Mouse (Mus musculus): ENCODE measurements around the gene Spry1. TPM values are rescaled to one million over a fixed set of nuclear protein-coding genes. Genes with fewer than 3 reads are reported as not detected.
A peak's percentile ranks its signal among the peaks of the same experiment; 100 is the strongest.

The Spry1 gene
- total and polyA plus RNA-seq, 3 experiments: 20.7 to 34.6 (median 28.8) TPM

DNA sequence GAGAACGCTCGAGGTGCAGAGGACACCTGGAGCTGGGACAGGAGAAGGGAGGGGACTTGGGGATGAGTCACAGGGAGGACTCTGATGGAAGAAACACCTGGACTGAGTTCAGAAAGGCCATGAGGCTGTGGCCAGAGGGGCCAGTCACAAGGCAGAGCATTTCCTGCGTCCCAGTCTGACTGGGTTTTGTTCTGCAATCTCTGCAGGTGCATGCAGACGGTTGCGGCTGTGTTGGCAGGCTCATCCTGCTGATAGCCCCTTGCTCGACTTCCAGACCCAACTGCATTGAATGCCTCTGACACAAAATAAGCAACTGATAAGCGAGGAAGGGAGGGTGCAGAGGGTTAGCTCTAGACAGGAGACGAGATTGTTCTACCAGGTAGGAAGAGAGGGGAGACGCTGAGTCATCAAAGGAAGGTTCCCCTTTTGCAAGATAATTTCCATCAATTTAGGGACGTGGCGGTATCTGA lies 35.3 kb downstream of the Spry1 start:
- 62% methylated on average over 11 of the region's 11 CpGs for WGBS
- Histone ChIP-seq H3K4me3 (no peak overlapping the region), H3K27me3 (ENCODE audit: control insufficient read depth, insufficient read depth, low read length) (no peaks in the 10 kb centered on the region), H3K27ac (no peak overlapping the region), H3K4me1 (ENCODE audit: control insufficient read depth, insufficient read depth, low read length) (peaks cover 3% of the 10 kb centered on the region), H3K36me3 (ENCODE audit: control insufficient read depth, insufficient read depth, low read length) (no peaks in the 10 kb centered on the region), H3K79me2 (replicated peaks; ENCODE audit: control insufficient read depth, insufficient read depth, low read length) (no peaks in the 10 kb centered on the region), H3K9ac (ENCODE audit: low read depth, low read length) (no peak overlapping the region)
- intact Hi-C loops (cut with DNase I): no loop called here
- TF ChIP-seq EP300 (IDR thresholded peaks at IDR 0.05; ENCODE audit: insufficient read depth, low read depth, low read length) (no peak), POLR2A (IDR thresholded peaks at IDR 0.05; ENCODE audit: insufficient read depth, low read depth, low read length) (no peak), CTCF (IDR thresholded peaks at IDR 0.05) (no peak)
- no peak for DNase-seq

DNA sequence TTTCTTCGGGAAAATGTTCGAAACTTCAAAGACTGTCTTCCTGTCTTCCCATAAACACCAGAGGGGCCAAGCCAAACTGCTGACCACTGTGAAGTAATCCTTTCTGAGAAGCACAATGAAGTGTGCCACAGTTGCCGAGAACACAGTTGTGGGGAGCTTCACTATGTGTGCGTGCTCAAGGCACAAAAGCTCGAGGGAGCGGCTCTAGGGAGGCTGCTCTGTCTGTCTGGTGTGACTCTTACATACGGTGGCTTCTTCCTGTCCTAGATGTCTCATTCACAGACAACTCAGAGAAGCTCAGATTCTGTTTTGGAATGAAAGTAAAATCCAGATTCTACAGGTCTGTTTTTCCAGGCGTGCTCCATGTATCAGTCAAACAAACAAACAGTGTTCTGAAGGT lies 36.5 kb downstream of the Spry1 start:
- Histone ChIP-seq H3K27ac (no peak overlapping the region), H3K79me2 (replicated peaks; ENCODE audit: control insufficient read depth, insufficient read depth, low read length) (no peaks in the 10 kb centered on the region), H3K4me1 (ENCODE audit: control insufficient read depth, insufficient read depth, low read length) (peaks cover 3% of the 10 kb centered on the region), H3K4me3 (no peak overlapping the region), H3K36me3 (ENCODE audit: control insufficient read depth, insufficient read depth, low read length) (no peaks in the 10 kb centered on the region), H3K27me3 (ENCODE audit: control insufficient read depth, insufficient read depth, low read length) (no peaks in the 10 kb centered on the region), H3K9ac (ENCODE audit: low read depth, low read length) (no peak overlapping the region)
- TF ChIP-seq CTCF (IDR thresholded peaks at IDR 0.05) (no peak), POLR2A (IDR thresholded peaks at IDR 0.05; ENCODE audit: insufficient read depth, low read depth, low read length) (no peak), EP300 (IDR thresholded peaks at IDR 0.05; ENCODE audit: insufficient read depth, low read depth, low read length) (no peak)
- DNase-seq: no peak
- intact Hi-C loops (cut with DNase I): no loop called here
- WGBS: 64% methylated on average over 8 of the region's 8 CpGs

DNA sequence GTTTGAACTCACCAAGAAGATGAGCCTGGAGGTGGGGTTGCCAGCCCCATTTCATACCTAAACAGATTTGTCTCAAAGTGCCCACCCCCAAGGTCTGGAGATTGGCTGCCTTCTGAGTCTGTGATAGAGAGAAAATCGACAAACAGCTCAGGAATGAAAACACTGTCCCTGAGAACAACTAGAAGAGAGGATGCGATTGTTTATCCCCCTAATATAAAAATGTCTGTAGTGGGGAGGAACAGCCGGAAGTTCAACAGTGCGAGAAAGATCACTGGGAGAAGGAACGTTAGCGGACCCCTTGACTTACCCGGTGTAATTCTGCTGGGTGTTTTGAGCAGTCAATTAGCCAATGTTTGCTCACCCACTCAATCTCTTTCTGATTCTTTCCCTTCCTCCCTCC lies 46.5 kb downstream of the Spry1 start:
- intact Hi-C loops (cut with DNase I): no loop called here
- Histone ChIP-seq H3K27ac (no peak overlapping the region), H3K4me3 (no peak overlapping the region), H3K27me3 (ENCODE audit: control insufficient read depth, insufficient read depth, low read length) (no peaks in the 10 kb centered on the region), H3K9ac (ENCODE audit: low read depth, low read length) (no peak overlapping the region), H3K36me3 (ENCODE audit: control insufficient read depth, insufficient read depth, low read length) (no peaks in the 10 kb centered on the region), H3K79me2 (replicated peaks; ENCODE audit: control insufficient read depth, insufficient read depth, low read length) (no peaks in the 10 kb centered on the region), H3K4me1 (ENCODE audit: control insufficient read depth, insufficient read depth, low read length) (peaks cover 5% of the 10 kb centered on the region)
- 69% methylated on average over 7 of the region's 7 CpGs for WGBS
- no peak for DNase-seq
- TF ChIP-seq POLR2A (IDR thresholded peaks at IDR 0.05; ENCODE audit: insufficient read depth, low read depth, low read length) (no peak), CTCF (IDR thresholded peaks at IDR 0.05) (no peak)

DNA sequence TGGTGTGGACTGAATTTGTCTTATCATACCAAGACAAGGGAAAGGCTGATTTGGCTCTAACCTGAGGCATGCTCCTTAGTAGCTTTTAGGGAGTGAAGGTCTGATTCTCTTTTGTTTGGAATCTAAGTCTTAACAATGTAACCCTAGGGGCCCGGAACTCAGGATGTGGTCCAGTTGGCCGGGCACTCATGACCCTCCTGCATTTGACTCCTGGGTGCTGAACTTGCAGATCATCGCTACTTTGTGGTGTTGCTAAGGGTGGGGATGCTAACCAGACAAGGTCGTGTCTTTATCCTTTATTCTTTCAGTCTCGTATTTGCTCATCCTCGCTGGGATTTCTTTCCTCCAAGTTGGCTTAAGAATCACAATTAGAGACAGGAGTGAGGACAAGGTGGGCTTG lies 47.0 kb downstream of the Spry1 start:
- DNase-seq: no peak
- H3K27ac ChIP-seq: peak overlapping the region; percentile 57
- no peaks in the 10 kb centered on the region for H3K79me2 ChIP-seq (replicated peaks; ENCODE audit: control insufficient read depth, insufficient read depth, low read length)
- peak overlapping the region; percentile 40 for H3K4me3 ChIP-seq
- H3K36me3 ChIP-seq (ENCODE audit: control insufficient read depth, insufficient read depth, low read length): no peaks in the 10 kb centered on the region
- TF ChIP-seq CTCF (IDR thresholded peaks at IDR 0.05) (no peak), POLR2A (IDR thresholded peaks at IDR 0.05; ENCODE audit: insufficient read depth, low read depth, low read length) (no peak), EP300 (IDR thresholded peaks at IDR 0.05; ENCODE audit: insufficient read depth, low read depth, low read length) (no peak)
- H3K27me3 ChIP-seq (ENCODE audit: control insufficient read depth, insufficient read depth, low read length): no peaks in the 10 kb centered on the region
- 26% methylated on average over 6 of the region's 6 CpGs for WGBS
- H3K9ac ChIP-seq (ENCODE audit: low read depth, low read length): peak overlapping the region; percentile 58
- intact Hi-C loops (cut with DNase I): no loop called here
- peaks cover 5% of the 10 kb centered on the region for H3K4me1 ChIP-seq (ENCODE audit: control insufficient read depth, insufficient read depth, low read length)

DNA sequence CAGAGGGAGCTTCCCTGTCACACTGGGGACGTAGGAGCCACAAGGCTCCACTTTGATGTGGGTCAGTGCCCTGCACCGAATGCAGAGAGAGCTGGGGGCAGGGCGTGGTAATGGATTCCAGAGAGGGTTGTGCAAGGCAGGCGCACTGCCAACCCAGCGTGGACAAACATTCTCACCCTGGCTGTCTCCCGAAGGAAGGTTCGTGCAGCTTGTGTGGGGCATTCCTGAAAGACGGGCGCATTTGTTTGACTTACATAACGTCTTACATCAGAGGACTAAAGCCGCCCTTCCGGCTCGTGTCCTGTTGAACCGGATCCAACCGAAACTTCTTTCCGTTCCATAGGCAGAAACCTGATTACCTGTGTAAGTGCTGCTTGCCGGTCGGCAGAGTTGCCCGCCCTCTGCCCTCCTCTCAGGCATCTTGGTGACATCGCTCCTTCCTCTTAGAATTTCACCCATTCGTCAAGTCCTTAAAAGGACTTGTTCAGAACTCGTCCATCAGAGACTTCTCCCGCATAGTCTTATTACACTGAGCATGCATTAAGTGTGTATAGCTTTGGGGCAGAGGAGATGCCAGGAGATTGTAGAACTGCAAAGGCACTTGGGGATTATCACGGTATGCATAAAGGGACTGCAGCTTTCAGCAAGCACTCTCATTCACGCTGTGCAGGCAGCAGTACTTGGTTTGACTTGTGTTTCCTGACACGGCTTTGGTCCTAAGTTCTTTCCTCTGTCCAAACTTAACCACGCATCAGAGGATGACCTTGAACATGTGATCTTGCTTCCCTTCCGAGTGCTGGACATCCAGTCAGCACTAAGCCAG lies 47.6 kb downstream of the Spry1 start:
- peak overlapping the region; percentile 57 for H3K27ac ChIP-seq
- peak; percentile 73 to 78 for DNase-seq
- intact Hi-C loops (cut with DNase I): no loop called here
- WGBS: 23% methylated on average over 28 of the region's 28 CpGs
- no peaks in the 10 kb centered on the region for H3K36me3 ChIP-seq (ENCODE audit: control insufficient read depth, insufficient read depth, low read length)
- peak overlapping the region; percentile 40 for H3K4me3 ChIP-seq
- TF ChIP-seq EP300 (IDR thresholded peaks at IDR 0.05; ENCODE audit: insufficient read depth, low read depth, low read length) (peak; percentile 61), CTCF (IDR thresholded peaks at IDR 0.05) (no peak), POLR2A (IDR thresholded peaks at IDR 0.05; ENCODE audit: insufficient read depth, low read depth, low read length) (0 out of 2 replicates have a peak, but pooled peaks have one; percentile 29)
- H3K4me1 ChIP-seq (ENCODE audit: control insufficient read depth, insufficient read depth, low read length): peaks cover 5% of the 10 kb centered on the region
- H3K9ac ChIP-seq (ENCODE audit: low read depth, low read length): peak overlapping the region; percentile 58
- H3K79me2 ChIP-seq (replicated peaks; ENCODE audit: control insufficient read depth, insufficient read depth, low read length): no peaks in the 10 kb centered on the region
- no peaks in the 10 kb centered on the region for H3K27me3 ChIP-seq (ENCODE audit: control insufficient read depth, insufficient read depth, low read length)

DNA sequence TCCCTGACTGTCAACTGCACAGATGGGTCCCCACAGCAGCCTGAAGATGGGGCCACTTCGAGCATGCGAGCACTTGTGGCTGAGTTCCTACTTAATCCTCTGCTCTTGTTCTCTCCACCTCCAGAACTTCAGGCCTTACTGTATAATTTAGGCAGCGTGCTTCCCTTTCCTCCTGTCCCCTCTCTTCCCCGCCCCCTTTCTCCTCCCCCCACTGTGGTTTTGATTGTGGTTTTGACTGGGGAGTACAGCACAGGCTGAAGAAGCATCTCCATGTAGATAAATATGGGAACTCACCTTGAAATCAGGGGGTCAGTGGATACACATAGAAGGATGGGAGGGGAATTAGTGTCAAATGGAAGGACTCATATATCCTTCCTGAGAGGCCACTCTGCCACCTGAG lies 53.2 kb downstream of the Spry1 start:
- intact Hi-C loops (cut with DNase I): no loop called here
- Histone ChIP-seq H3K27me3 (ENCODE audit: control insufficient read depth, insufficient read depth, low read length) (no peaks in the 10 kb centered on the region), H3K27ac (no peak overlapping the region), H3K36me3 (ENCODE audit: control insufficient read depth, insufficient read depth, low read length) (no peaks in the 10 kb centered on the region), H3K9ac (ENCODE audit: low read depth, low read length) (no peak overlapping the region), H3K4me1 (ENCODE audit: control insufficient read depth, insufficient read depth, low read length) (no peaks in the 10 kb centered on the region), H3K4me3 (no peak overlapping the region), H3K79me2 (replicated peaks; ENCODE audit: control insufficient read depth, insufficient read depth, low read length) (no peaks in the 10 kb centered on the region)
- WGBS: 86% methylated on average over 4 of the region's 4 CpGs
- no peak for DNase-seq
- TF ChIP-seq CTCF (IDR thresholded peaks at IDR 0.05) (no peak), POLR2A (IDR thresholded peaks at IDR 0.05; ENCODE audit: insufficient read depth, low read depth, low read length) (no peak)

All from heart, adult 2 months (tissue).